Mouse (Mus musculus): ENCODE results near the gene Six1. TPM values are rescaled to one million over a fixed set of nuclear protein-coding genes. Genes with fewer than 3 reads are reported as not detected.

Gene Six1
- polyA plus RNA-seq, 1 experiment from 2014 or later = 45.4 TPM

GRCm38 (mm10) chr12:73046607-73047180 is 7.0 kb downstream of the Six1 start:
- peaks cover 22% of the 10 kb centered on the region for H3K36me3 ChIP-seq (replicated peaks)
- H3K4me1 ChIP-seq = peaks cover 86% of the 10 kb centered on the region
- DNase-seq (ENCODE audit: low spot score) = peak; percentile 93
- WGBS = under 1% methylated on average over 38 of the region's 38 CpGs
- peak overlapping the region; percentile 82 for H3K4me3 ChIP-seq
- peak overlapping the region; percentile 95 for H3K27ac ChIP-seq (replicated peaks)
- peaks cover 100% of the 10 kb centered on the region for H3K27me3 ChIP-seq (replicated peaks; ENCODE audit: low read depth, poor library complexity, severe bottlenecking)
- no peaks in the 10 kb centered on the region for H3K9me3 ChIP-seq

- Histone ChIP-seq H3K4me3 (peak overlapping the region; percentile 82), H3K27ac (replicated peaks) (peak overlapping the region; percentile 95), H3K27me3 (replicated peaks; ENCODE audit: low read depth, poor library complexity, severe bottlenecking) (peaks cover 100% of the 10 kb centered on the region), H3K36me3 (replicated peaks) (peaks cover 26% of the 10 kb centered on the region), H3K4me1 (peaks cover 87% of the 10 kb centered on the region), H3K9me3 (no peaks in the 10 kb centered on the region)
- DNase-seq (ENCODE audit: low spot score) = peak; percentile 61
- whole genome bisulfite sequencing = under 1% methylated on average over 85 of the region's 85 CpGs
Measured at GRCm38 (mm10) chr12:73045724-73046606, 7.7 kb downstream of the Six1 start.

- Histone ChIP-seq H3K27me3 (replicated peaks; ENCODE audit: low read depth, poor library complexity, severe bottlenecking) (peaks cover 100% of the 10 kb centered on the region), H3K4me3 (peak overlapping the region; percentile 82), H3K27ac (replicated peaks) (peak overlapping the region; percentile 95), H3K4me1 (peaks cover 87% of the 10 kb centered on the region), H3K36me3 (replicated peaks) (peaks cover 28% of the 10 kb centered on the region), H3K9me3 (no peaks in the 10 kb centered on the region)
- DNase-seq (ENCODE audit: low spot score) = peak; percentile 61
- WGBS = under 1% methylated on average over 46 of the region's 46 CpGs
Measured at GRCm38 (mm10) chr12:73045046-73045723, 8.5 kb downstream of the Six1 start.

- peak; percentile 69 for DNase-seq (ENCODE audit: low spot score)
- H3K4me3 ChIP-seq = peak overlapping the region; percentile 82
- H3K4me1 ChIP-seq = peaks cover 87% of the 10 kb centered on the region
- WGBS = under 1% methylated on average over 53 of the region's 53 CpGs
- H3K27me3 ChIP-seq (replicated peaks; ENCODE audit: low read depth, poor library complexity, severe bottlenecking) = peaks cover 100% of the 10 kb centered on the region
- no peaks in the 10 kb centered on the region for H3K9me3 ChIP-seq
- H3K27ac ChIP-seq (replicated peaks) = peak overlapping the region; percentile 95
- H3K36me3 ChIP-seq (replicated peaks) = peaks cover 36% of the 10 kb centered on the region
Measured at GRCm38 (mm10) chr12:73044221-73045045, 9.3 kb downstream of the Six1 start.

- WGBS = 5% methylated on average over 14 of the region's 14 CpGs
- DNase-seq (ENCODE audit: low spot score) = peak; percentile 48
- Histone ChIP-seq H3K27ac (replicated peaks) (peak overlapping the region; percentile 95), H3K4me1 (peaks cover 87% of the 10 kb centered on the region), H3K36me3 (replicated peaks) (peaks cover 40% of the 10 kb centered on the region), H3K9me3 (no peaks in the 10 kb centered on the region), H3K27me3 (replicated peaks; ENCODE audit: low read depth, poor library complexity, severe bottlenecking) (peaks cover 100% of the 10 kb centered on the region), H3K4me3 (peak overlapping the region; percentile 82)
Measured at GRCm38 (mm10) chr12:73043396-73044167, 10.1 kb downstream of the Six1 start.

- Histone ChIP-seq H3K27me3 (replicated peaks; ENCODE audit: low read depth, poor library complexity, severe bottlenecking) (peaks cover 100% of the 10 kb centered on the region), H3K27ac (replicated peaks) (peak overlapping the region; percentile 95), H3K9me3 (no peaks in the 10 kb centered on the region), H3K36me3 (replicated peaks) (peaks cover 40% of the 10 kb centered on the region), H3K4me1 (peaks cover 87% of the 10 kb centered on the region), H3K4me3 (peak overlapping the region; percentile 82)
- DNase-seq (ENCODE audit: low spot score) = no peak
- 3% methylated on average over 2 of the region's 2 CpGs for WGBS
Measured at GRCm38 (mm10) chr12:73042903-73043302, 10.8 kb downstream of the Six1 start.

GRCm38 (mm10) chr12:73042406-73042805 is 11.3 kb downstream of the Six1 start:
- 6% methylated on average over 5 of the region's 5 CpGs for WGBS
- no peak for DNase-seq (ENCODE audit: low spot score)
- H3K27ac ChIP-seq (replicated peaks) = peak overlapping the region; percentile 95
- peaks cover 100% of the 10 kb centered on the region for H3K27me3 ChIP-seq (replicated peaks; ENCODE audit: low read depth, poor library complexity, severe bottlenecking)
- H3K9me3 ChIP-seq = no peaks in the 10 kb centered on the region
- peak overlapping the region; percentile 82 for H3K4me3 ChIP-seq
- H3K36me3 ChIP-seq (replicated peaks) = peaks cover 40% of the 10 kb centered on the region
- peaks cover 87% of the 10 kb centered on the region for H3K4me1 ChIP-seq

GRCm38 (mm10) chr12:73041256-73041630 is 12.4 kb downstream of the Six1 start:
- peaks cover 99% of the 10 kb centered on the region for H3K27me3 ChIP-seq (replicated peaks; ENCODE audit: low read depth, poor library complexity, severe bottlenecking)
- no peaks in the 10 kb centered on the region for H3K9me3 ChIP-seq
- peaks cover 81% of the 10 kb centered on the region for H3K4me1 ChIP-seq
- no peak for DNase-seq (ENCODE audit: low spot score)
- under 1% methylated on average over 10 of the region's 10 CpGs for WGBS
- H3K27ac ChIP-seq (replicated peaks) = peak overlapping the region; percentile 95
- H3K4me3 ChIP-seq = peak overlapping the region; percentile 82
- peaks cover 40% of the 10 kb centered on the region for H3K36me3 ChIP-seq (replicated peaks)

GRCm38 (mm10) chr12:73040563-73041255 is 13.0 kb downstream of the Six1 start:
- no peaks in the 10 kb centered on the region for H3K9me3 ChIP-seq
- H3K27ac ChIP-seq (replicated peaks) = peak overlapping the region; percentile 95
- H3K36me3 ChIP-seq (replicated peaks) = peaks cover 40% of the 10 kb centered on the region
- WGBS = 2% methylated on average over 27 of the region's 27 CpGs
- peak; percentile 64 for DNase-seq (ENCODE audit: low spot score)
- H3K4me3 ChIP-seq = peak overlapping the region; percentile 82
- peaks cover 81% of the 10 kb centered on the region for H3K4me1 ChIP-seq
- peaks cover 99% of the 10 kb centered on the region for H3K27me3 ChIP-seq (replicated peaks; ENCODE audit: low read depth, poor library complexity, severe bottlenecking)

GRCm38 (mm10) chr12:73039939-73040562 is 13.6 kb downstream of the Six1 start:
- peak overlapping the region; percentile 95 for H3K27ac ChIP-seq (replicated peaks)
- no peaks in the 10 kb centered on the region for H3K9me3 ChIP-seq
- DNase-seq (ENCODE audit: low spot score) = peak; percentile 62
- peaks cover 82% of the 10 kb centered on the region for H3K4me1 ChIP-seq
- peaks cover 40% of the 10 kb centered on the region for H3K36me3 ChIP-seq (replicated peaks)
- peak overlapping the region; percentile 82 for H3K4me3 ChIP-seq
- peaks cover 99% of the 10 kb centered on the region for H3K27me3 ChIP-seq (replicated peaks; ENCODE audit: low read depth, poor library complexity, severe bottlenecking)
- whole genome bisulfite sequencing = 2% methylated on average over 18 of the region's 18 CpGs
